Mouse (Mus musculus) lung, embryonic 14.5 days (tissue): ENCODE results near the gene Gm10697. TPM values are rescaled to one million over a fixed set of nuclear protein-coding genes. Genes with fewer than 3 reads are reported as not detected.
"Not testable (repeated sequence)": the region's sequence is repeated elsewhere in the genome, so short reads cannot be mapped to it uniquely, and the experiment has no call there.

Experiments used
- ATAC-seq: fragments of 200-750 bp; cut with Nextera tagmentation; 2 replicates; pipeline ENCODE4 v1.8.0; 2017; ENCODE audit warnings: mild to moderate bottlenecking, moderate TSS enrichment, moderate library complexity; ENCODE audit not compliant: insufficient read depth
- DNase-seq: peaks from one replicate; pipeline ENCODE4 v3.0.0-alpha.2; 2015
- H3K27ac ChIP-seq: fragments of 300-500 bp; sonication (generic); 2 replicates; pipeline ENCODE4 v1.5.1; 2014; ENCODE audit warnings: low read depth, mild to moderate bottlenecking, moderate library complexity
- H3K27me3 ChIP-seq: fragments of 300-500 bp; sonication (generic); 2 replicates; pipeline ENCODE4 v1.6.1; 2014; ENCODE audit warnings: low read length, control low read depth; ENCODE audit not compliant: insufficient read depth
- H3K36me3 ChIP-seq: fragments of 300-500 bp; sonication (generic); 2 replicates; pipeline ENCODE4 v1.6.1; 2014; ENCODE audit warnings: control low read depth; ENCODE audit not compliant: insufficient read depth
- H3K4me1 ChIP-seq: fragments of 300-500 bp; sonication (generic); 2 replicates; pipeline ENCODE4 v1.6.1; 2014; ENCODE audit warnings: antibody characterized with exemption, control low read depth; ENCODE audit not compliant: insufficient read depth
- H3K4me2 ChIP-seq: fragments of 300-500 bp; sonication (generic); 2 replicates; pipeline ENCODE4 v1.6.1; 2014; ENCODE audit warnings: mild to moderate bottlenecking
- H3K4me3 ChIP-seq: fragments of 300-500 bp; sonication (generic); 2 replicates; pipeline ENCODE4 v1.5.1; 2014; ENCODE audit warnings: low read depth, low read length
- H3K9ac ChIP-seq: fragments of 300-500 bp; sonication (generic); 2 replicates; pipeline ENCODE4 v1.6.1; 2014
- H3K9me3 ChIP-seq: fragments of 300-500 bp; sonication (generic); 2 replicates; pipeline ENCODE4 v1.6.1; 2016; ENCODE audit warnings: low read depth, low read length, control low read depth
- WGBS: fragments of 180-500 bp; shearing (Covaris S2); extraction: QIAGEN DNeasy Blood & Tissue Kit; methylation state at CpG from one replicate; pipeline ENCODE4 v1.1.7; 2014; 5-methylcytosine and 5-hydroxymethylcytosine counted together
- polyA plus RNA-seq: library from polyadenylated mRNA; unstranded; fragments of >200 nt; fragmentation: Nextera tagmentation; extraction: Ambion mirVana; gene quantifications from 2 replicates; pipeline ENCODE4 v1.2.1, GENCODE M21; 2014

The Gm10697 gene
- polyA plus RNA-seq: not detected in 2 replicates

GRCm38 (mm10) chr3:94072544-94072943, at the start of gene Gm10697:
TSS of gene Gm10697 (minus strand) at chr3:94072644.
- not testable (repeated sequence) for H3K4me2 ChIP-seq, H3K36me3 ChIP-seq, H3K9ac ChIP-seq, DNase-seq, H3K4me3 ChIP-seq, H3K27me3 ChIP-seq, H3K9me3 ChIP-seq, H3K27ac ChIP-seq, H3K4me1 ChIP-seq, ATAC-seq
- WGBS: no CpG with 5 or more reads among the region's 3 CpGs

- not testable (repeated sequence) for H3K9me3 ChIP-seq, H3K9ac ChIP-seq, H3K4me3 ChIP-seq, DNase-seq, ATAC-seq, H3K27me3 ChIP-seq, H3K4me1 ChIP-seq, H3K36me3 ChIP-seq, H3K4me2 ChIP-seq, H3K27ac ChIP-seq
- 50% methylated on average over 1 of the region's 1 CpGs for WGBS
Measured at GRCm38 (mm10) chr3:94115071-94115470, 42.6 kb upstream of the Gm10697 start.

GRCm38 (mm10) chr3:94054785-94055184, 17.7 kb downstream of the Gm10697 start, which contains the start of gene Gm9125:
TSS of gene Gm9125 (minus strand) at chr3:94054885.
- H3K9me3 ChIP-seq, H3K27ac ChIP-seq, H3K27me3 ChIP-seq, ATAC-seq, H3K4me1 ChIP-seq, H3K4me2 ChIP-seq, H3K36me3 ChIP-seq, DNase-seq, H3K4me3 ChIP-seq, H3K9ac ChIP-seq: not testable (repeated sequence)
- WGBS: 61% methylated on average over 1 of the region's 3 CpGs

- H3K9me3 ChIP-seq, H3K9ac ChIP-seq, H3K4me3 ChIP-seq, H3K4me1 ChIP-seq, DNase-seq, H3K27me3 ChIP-seq, H3K36me3 ChIP-seq, H3K27ac ChIP-seq, H3K4me2 ChIP-seq, ATAC-seq: not testable (repeated sequence)
- no CpG with 5 or more reads among the region's 5 CpGs for WGBS
Measured at GRCm38 (mm10) chr3:94049566-94050121, 22.8 kb downstream of the Gm10697 start.

- not testable (repeated sequence) for H3K9me3 ChIP-seq, H3K4me1 ChIP-seq, H3K4me2 ChIP-seq, H3K4me3 ChIP-seq, H3K27ac ChIP-seq, H3K9ac ChIP-seq, DNase-seq, ATAC-seq, H3K36me3 ChIP-seq, H3K27me3 ChIP-seq
- 90% methylated on average over 1 of the region's 1 CpGs for WGBS
Measured at GRCm38 (mm10) chr3:94038241-94038640, 34.2 kb downstream of the Gm10697 start.

- not testable (repeated sequence) for H3K4me1 ChIP-seq, DNase-seq, H3K4me3 ChIP-seq, H3K36me3 ChIP-seq, H3K27ac ChIP-seq, ATAC-seq, H3K9ac ChIP-seq, H3K4me2 ChIP-seq, H3K27me3 ChIP-seq, H3K9me3 ChIP-seq
- WGBS: 88% methylated on average over 17 of the region's 18 CpGs
Measured at GRCm38 (mm10) chr3:94034400-94034799, 38.0 kb downstream of the Gm10697 start.

Other genes with a start within 250 kb of the Gm10697 start
- not detected in 2 replicates for gene Tdpoz3, start 246.6 kb downstream of the Gm10697 start, polyA plus RNA-seq
- not detected in 2 replicates for gene Gm9117, start 129.1 kb downstream of the Gm10697 start, polyA plus RNA-seq
- gene Tdpoz5, start 111.3 kb downstream of the Gm10697 start, polyA plus RNA-seq: not detected in 2 replicates
- gene Gm9125, start 17.8 kb downstream of the Gm10697 start, polyA plus RNA-seq: not detected in 2 replicates
- gene Gm10696, start 105.5 kb upstream of the Gm10697 start, polyA plus RNA-seq: not detected in 2 replicates
- gene Gm5286, start 124.1 kb upstream of the Gm10697 start, polyA plus RNA-seq: not detected in 2 replicates
- gene Gm4778, start 191.4 kb upstream of the Gm10697 start, polyA plus RNA-seq: not detected in 2 replicates
- gene Them4, start 237.4 kb upstream of the Gm10697 start, polyA plus RNA-seq: 9.7 and 9.8 TPM in 2 replicates